Mouse (Mus musculus): Measurements from ENCODE around the gene Smarcd3. TPM values are rescaled to one million over a fixed set of nuclear protein-coding genes. Genes with fewer than 3 reads are reported as not detected.

Gene Smarcd3
- total and polyA plus RNA-seq, 3 experiments: 1.3 to 2.2 TPM; not detected in 1

- dilution Hi-C loops (cut with MboI; ENCODE audit: extremely low pct_ligation_motif_present, extremely low pct_unique_long_range_greater_than_20kb, low sequenced_read_pairs): no loop called here
- Histone ChIP-seq H3K9ac (ENCODE audit: insufficient read depth, low read depth) (no peak overlapping the region), H3K4me1 (ENCODE audit: control insufficient read depth in 1 of 2, insufficient read depth in 2 of 2) (peaks cover 4 to 20% of the 10 kb centered on the region in 2 experiments; a peak in 3 of 4 replicates), H3K4me2 (ENCODE audit: insufficient read depth, low read depth, poor library complexity, severe bottlenecking) (no peak overlapping the region), H3K27ac (ENCODE audit: insufficient read depth, low read depth) (no peak overlapping the region), H3K79me2 (replicated peaks; ENCODE audit: control insufficient read depth, extremely low read depth, insufficient read depth, poor library complexity, severe bottlenecking) (no peaks in the 10 kb centered on the region), H3K9me3 (replicated peaks; ENCODE audit: low read length) (no peaks in the 10 kb centered on the region), H3K36me3 (replicated peaks in 1 of 2; ENCODE audit: control insufficient read depth in 1 of 2, insufficient read depth in 1 of 2, low read length in 1 of 2) (peaks cover 33 to 49% of the 10 kb centered on the region in 2 experiments), H3K4me3 (replicated peaks in 1 of 3; ENCODE audit: low read depth in 2 of 3, low read length in 2 of 3, poor library complexity in 1 of 3) (no peak overlapping the region), H3K27me3 (replicated peaks) (peaks cover 35% of the 10 kb centered on the region)
- no peak for TF ChIP-seq TCF12 (IDR thresholded peaks at IDR 0.05; ENCODE audit: low read depth, low read length)
- in situ Hi-C loops (cut with MboI; ENCODE audit: low pct_ligation_motif_present, low pct_unique_long_range_greater_than_20kb, low sequenced_read_pairs): no loop called here
- no peak for DNase-seq (ENCODE audit: extremely low read depth)
These were observed 27.6 kb downstream of the Smarcd3 start for GRCm38 (mm10) chr5:24596519-24597171.

GRCm38 (mm10) chr5:24595786-24596380, 28.3 kb downstream of the Smarcd3 start:
- DNase-seq (ENCODE audit: extremely low read depth): no peak
- Histone ChIP-seq H3K27ac (ENCODE audit: insufficient read depth, low read depth) (no peak overlapping the region), H3K79me2 (replicated peaks; ENCODE audit: control insufficient read depth, extremely low read depth, insufficient read depth, poor library complexity, severe bottlenecking) (no peaks in the 10 kb centered on the region), H3K4me3 (replicated peaks in 1 of 3; ENCODE audit: low read depth in 2 of 3, low read length in 2 of 3, poor library complexity in 1 of 3) (no peak overlapping the region), H3K9me3 (replicated peaks; ENCODE audit: low read length) (no peaks in the 10 kb centered on the region), H3K27me3 (replicated peaks) (peaks cover 28% of the 10 kb centered on the region), H3K36me3 (replicated peaks in 1 of 2; ENCODE audit: control insufficient read depth in 1 of 2, insufficient read depth in 1 of 2, low read length in 1 of 2) (peaks cover 41 to 57% of the 10 kb centered on the region in 2 experiments), H3K9ac (ENCODE audit: insufficient read depth, low read depth) (no peak overlapping the region), H3K4me2 (ENCODE audit: insufficient read depth, low read depth, poor library complexity, severe bottlenecking) (no peak overlapping the region), H3K4me1 (ENCODE audit: control insufficient read depth in 1 of 2, insufficient read depth in 2 of 2) (peaks cover 0 to 20% of the 10 kb centered on the region in 2 experiments; a peak in 2 of 4 replicates)
- dilution Hi-C loops (cut with MboI; ENCODE audit: extremely low pct_ligation_motif_present, extremely low pct_unique_long_range_greater_than_20kb, low sequenced_read_pairs): no loop called here
- TF ChIP-seq HCFC1 (IDR thresholded peaks at IDR 0.05; ENCODE audit: low read depth, low read length) (no peak), ELF1 (IDR thresholded peaks at IDR 0.05; ENCODE audit: low read depth, low read length) (no peak), EP300 (IDR thresholded peaks at IDR 0.05; ENCODE audit: low read length) (no peak), ZMIZ1 (IDR thresholded peaks at IDR 0.05; ENCODE audit: low read depth, low read length) (no peak), MYC (IDR thresholded peaks at IDR 0.05; ENCODE audit: low read depth, low read length) (no peak), ZC3H11A (IDR thresholded peaks at IDR 0.05; ENCODE audit: low read depth, low read length) (no peak), MEF2A (IDR thresholded peaks at IDR 0.05; ENCODE audit: borderline replicate concordance, low read depth, low read length) (no peak)
- in situ Hi-C loops (cut with MboI; ENCODE audit: low pct_ligation_motif_present, low pct_unique_long_range_greater_than_20kb, low sequenced_read_pairs): no loop called here

- Histone ChIP-seq H3K79me2 (replicated peaks; ENCODE audit: control insufficient read depth, extremely low read depth, insufficient read depth, poor library complexity, severe bottlenecking) (no peaks in the 10 kb centered on the region), H3K9ac (ENCODE audit: insufficient read depth, low read depth) (no peak overlapping the region), H3K27me3 (replicated peaks) (peaks cover 22% of the 10 kb centered on the region), H3K4me2 (ENCODE audit: insufficient read depth, low read depth, poor library complexity, severe bottlenecking) (no peak overlapping the region), H3K4me1 (ENCODE audit: control insufficient read depth in 1 of 2, insufficient read depth in 2 of 2) (peaks cover 0 to 20% of the 10 kb centered on the region in 2 experiments; a peak in 2 of 4 replicates), H3K36me3 (replicated peaks in 1 of 2; ENCODE audit: control insufficient read depth in 1 of 2, insufficient read depth in 1 of 2, low read length in 1 of 2) (peaks cover 45 to 63% of the 10 kb centered on the region in 2 experiments), H3K9me3 (replicated peaks; ENCODE audit: low read length) (no peaks in the 10 kb centered on the region), H3K4me3 (replicated peaks in 1 of 3; ENCODE audit: low read depth in 2 of 3, low read length in 2 of 3, poor library complexity in 1 of 3) (no peak overlapping the region), H3K27ac (ENCODE audit: insufficient read depth, low read depth) (no peak overlapping the region)
- in situ Hi-C loops (cut with MboI; ENCODE audit: low pct_ligation_motif_present, low pct_unique_long_range_greater_than_20kb, low sequenced_read_pairs): no loop called here
- no peak for DNase-seq (ENCODE audit: extremely low read depth)
- dilution Hi-C loops (cut with MboI; ENCODE audit: extremely low pct_ligation_motif_present, extremely low pct_unique_long_range_greater_than_20kb, low sequenced_read_pairs): no loop called here
- no peak for TF ChIP-seq GABPA (IDR thresholded peaks at IDR 0.05; ENCODE audit: insufficient replicate concordance, low read depth, low read length)
- no peak for TF ChIP-seq UBTF (IDR thresholded peaks at IDR 0.05; ENCODE audit: low read depth, low read length)
- TF ChIP-seq ETS1 (conservative IDR thresholded peaks at IDR 0.05; ENCODE audit: low read depth, low read length): no peak
- no peak for TF ChIP-seq HCFC1 (IDR thresholded peaks at IDR 0.05; ENCODE audit: low read depth, low read length)
- no peak for TF ChIP-seq ZNF384 (IDR thresholded peaks at IDR 0.05; ENCODE audit: low read depth, low read length)
- TF ChIP-seq POLR2A (IDR thresholded peaks at IDR 0.05; ENCODE audit: low read depth, low read length): no peak
- TF ChIP-seq MYC (IDR thresholded peaks at IDR 0.05; ENCODE audit: low read depth, low read length): no peak
- TF ChIP-seq CHD1 (IDR thresholded peaks at IDR 0.05; ENCODE audit: low read depth, low read length): no peak
- TF ChIP-seq ZC3H11A (IDR thresholded peaks at IDR 0.05; ENCODE audit: low read depth, low read length): no peak
- no peak for TF ChIP-seq SMC3 (IDR thresholded peaks at IDR 0.05; ENCODE audit: low read depth, low read length)
- no peak for TF ChIP-seq RCOR1 (conservative IDR thresholded peaks at IDR 0.05; ENCODE audit: low read depth, low read length)
- no peak for TF ChIP-seq MAFK (IDR thresholded peaks at IDR 0.05; ENCODE audit: insufficient replicate concordance, low read length)
- no peak for TF ChIP-seq CTCF (conservative IDR thresholded peaks at IDR 0.05 in 1 of 2, IDR thresholded peaks at IDR 0.05 in 1 of 2; ENCODE audit: low read depth in 2 of 2, low read length in 2 of 2)
- TF ChIP-seq MAX (IDR thresholded peaks at IDR 0.05; ENCODE audit: low read length): no peak
- TF ChIP-seq SIN3A (IDR thresholded peaks at IDR 0.05; ENCODE audit: low read length): no peak
- no peak for TF ChIP-seq POLR2AphosphoS2 (IDR thresholded peaks at IDR 0.05; ENCODE audit: low read depth, low read length)
These were observed 28.9 kb downstream of the Smarcd3 start for GRCm38 (mm10) chr5:24595261-24595660.
